ENCODE assay signal across 8 mouse cellular contexts in genomic region chr10:18056391-18056745, GRCm38 (mm10). TPM values are rescaled to one million over a fixed set of nuclear protein-coding genes. Genes with fewer than 3 reads are reported as not detected.
DNase-seq lines count a peak whose midpoint lies in the region; ATAC-seq and TF ChIP-seq lines count a peak whose summit lies in the region.

No protein-coding gene starts in this region.

- no peak for DNase-seq in heart, adult 2 months
- DNase-seq in heart, postnatal 14 days: no peak
- DNase-seq in G1E (ENCODE audit: low spot score): no peak
- peak; percentile 27 for DNase-seq in forelimb bud, embryonic 11.5 days (ENCODE audit: low read depth, low spot score)
- DNase-seq in liver, postnatal 0 days: no peak
- no peak for DNase-seq in cerebellum, postnatal 4 days (ENCODE audit: low spot score in 2 of 2)
- no peak for DNase-seq in layer of hippocampus, postnatal 10 days (ENCODE audit: low spot score in 2 of 2)
- no peak for DNase-seq in gastrocnemius, postnatal 36 days

- TF ChIP-seq POLR2A in heart, adult 2 months (IDR thresholded peaks at IDR 0.05; ENCODE audit: insufficient read depth, low read depth, low read length): no peak

- no peak overlapping the region; the same call in 1 of the 2 replicates for H3K27ac ChIP-seq in heart, adult 2 months
- H3K27ac ChIP-seq in liver, postnatal 0 days (ENCODE audit: low read depth): peak overlapping the region; percentile 86; the same call in 1 of the 2 replicates

- peaks cover 4% of the 10 kb centered on the region for H3K79me2 ChIP-seq in heart, adult 2 months (replicated peaks; ENCODE audit: control insufficient read depth, insufficient read depth, low read length)

- H3K36me3 ChIP-seq in heart, adult 2 months (ENCODE audit: control insufficient read depth, insufficient read depth, low read length): peaks cover 2% of the 10 kb centered on the region
- H3K36me3 ChIP-seq in G1E (replicated peaks): peaks cover 15% of the 10 kb centered on the region
- no peaks in the 10 kb centered on the region for H3K36me3 ChIP-seq in liver, postnatal 0 days (replicated peaks; ENCODE audit: insufficient read depth, low read length)

- H3K4me1 ChIP-seq in heart, adult 2 months (ENCODE audit: control insufficient read depth, insufficient read depth, low read length): peaks cover 3% of the 10 kb centered on the region
- H3K4me1 ChIP-seq in G1E (ENCODE audit: insufficient read depth, low read depth, low read length): peaks cover 31% of the 10 kb centered on the region
- H3K4me1 ChIP-seq in liver, postnatal 0 days (ENCODE audit: insufficient read depth): peaks cover 24% of the 10 kb centered on the region

- no peak for TF ChIP-seq EP300 in heart, adult 2 months (IDR thresholded peaks at IDR 0.05; ENCODE audit: insufficient read depth, low read depth, low read length)
- TF ChIP-seq EP300 in liver, postnatal 0 days (IDR thresholded peaks at IDR 0.05; ENCODE audit: low read depth): no peak

- peak overlapping the region; percentile 84 for H3K4me2 ChIP-seq in liver, postnatal 0 days (ENCODE audit: low read depth, low read length)

- H3K9ac ChIP-seq in heart, adult 2 months (ENCODE audit: low read depth, low read length): peak overlapping the region; percentile 90
- peak overlapping the region; percentile 92 for H3K9ac ChIP-seq in liver, postnatal 0 days (replicated peaks)

- TF ChIP-seq CTCF in heart, adult 2 months (IDR thresholded peaks at IDR 0.05): no peak
- TF ChIP-seq CTCF in G1E (IDR thresholded peaks at IDR 0.05; ENCODE audit: low read depth, low read length): no peak
- TF ChIP-seq CTCF in liver, postnatal 0 days (IDR thresholded peaks at IDR 0.05; ENCODE audit: low read depth): no peak

- H3K27me3 ChIP-seq in heart, adult 2 months (ENCODE audit: control insufficient read depth, insufficient read depth, low read length): no peaks in the 10 kb centered on the region
- H3K27me3 ChIP-seq in G1E (ENCODE audit: insufficient read depth, low read length): no peaks in the 10 kb centered on the region; the same call in 1 of the 2 replicates
- H3K27me3 ChIP-seq in liver, postnatal 0 days (ENCODE audit: insufficient read depth, low read length): no peaks in the 10 kb centered on the region

- H3K4me3 ChIP-seq in heart, adult 2 months: peak overlapping the region; percentile 94
- peak overlapping the region; percentile 92 for H3K4me3 ChIP-seq in G1E (ENCODE audit: low read depth, low read length)
- H3K4me3 ChIP-seq in liver, postnatal 0 days (ENCODE audit: low read depth, low read length): peak overlapping the region; percentile 82

- under 1% methylated on average over 8 of the region's 8 CpGs for WGBS in heart, adult 2 months
- WGBS in liver, postnatal 0 days (ENCODE audit: insufficient replicate concordance): 1% methylated on average over 8 of the region's 8 CpGs

- ATAC-seq in G1E (ENCODE audit: extremely low read depth, insufficient number of reproducible peaks, low FRiP score, poor library complexity, severe bottlenecking): no peak
- no peak for ATAC-seq in liver, postnatal 0 days

- intact Hi-C loops in heart, adult 2 months (cut with DNase I): loop anchor here (1.0 to 10.0 kb wide), 2 partner anchors 34 to 322 kb away; no protein-coding TSS in a partner anchor
- intact Hi-C loops in heart, postnatal 14 days (cut with DNase I): loop anchor here (5.0 to 10.0 kb wide), 2 partner anchors 51 to 468 kb away; no protein-coding TSS in a partner anchor
- intact Hi-C loops in gastrocnemius, postnatal 36 days (cut with DNase I): no loop called here

- H3K9me3 ChIP-seq in G1E (replicated peaks): no peaks in the 10 kb centered on the region
- H3K9me3 ChIP-seq in liver, postnatal 0 days (ENCODE audit: low read length): no peaks in the 10 kb centered on the region

RNA-seq across cellular contexts. Expression of gene Reps1, which starts 0.7 kb away (rescaled TPM):
- 10 to 100 TPM; 28.3 to 31.9 TPM for total RNA-seq in heart, adult 2 months (2021)
- polyA plus RNA-seq in heart, adult 2 months (2012; rRNA removed): 34.1 and 44.6 TPM in 2 replicates
- total RNA-seq in heart, postnatal 14 days (2021): 10 to 100 TPM; 30.8 to 31.7 TPM
- total RNA-seq in G1E (2014; fragmentation: Nextera tagmentation) (124 and 161 TPM in 2 replicates), G1E (2017) (36.7 and 37.6 TPM in 2 replicates)
- 36.1 and 45.8 TPM in 2 replicates for polyA plus RNA-seq in G1E (2012)
- 5.6 and 6.7 TPM in 2 replicates for polyA plus RNA-seq in liver, postnatal 0 days (2015; fragmentation: Nextera tagmentation; extraction: Ambion mirVana)
- 10 to 100 TPM; 67.2 to 69.7 TPM for total RNA-seq in layer of hippocampus, postnatal 10 days (2021)
- total RNA-seq in gastrocnemius, postnatal 36 days (2021): 10 to 100 TPM; 20.3 to 24.7 TPM

RNA-seq across cellular contexts. Expression of gene Abracl, which starts 33.3 kb away (rescaled TPM):
- total RNA-seq in heart, adult 2 months (2021): 10 to 100 TPM; 25.3 to 27.0 TPM
- 13.9 and 20.7 TPM in 2 replicates for polyA plus RNA-seq in heart, adult 2 months (2012; rRNA removed)
- 10 to 100 TPM; 35.3 to 48.4 TPM for total RNA-seq in heart, postnatal 14 days (2021)
- 40.1 and 55.2 TPM in 2 replicates for total RNA-seq in G1E (2014; fragmentation: Nextera tagmentation)
- 275 and 289 TPM in 2 replicates for total RNA-seq in G1E (2017)
- polyA plus RNA-seq in G1E (2012): 19.8 and 20.1 TPM in 2 replicates
- polyA plus RNA-seq in liver, postnatal 0 days (2015; fragmentation: Nextera tagmentation; extraction: Ambion mirVana): 58.6 and 61.7 TPM in 2 replicates
- 10 to 100 TPM; 32.0 to 36.8 TPM for total RNA-seq in layer of hippocampus, postnatal 10 days (2021)
- 1 to 10 TPM; 2.7 to 4.5 TPM for total RNA-seq in gastrocnemius, postnatal 36 days (2021)

Comparison
In these comparisons a context has a peak if more than half of its experiments do, and no peak if none do; other contexts are left out.
1. RNA of gene Abracl, which starts 33.3 kb away (total RNA-seq): 40.1 to 289 TPM in G1E, 35.3 to 48.4 TPM in heart, postnatal 14 days, 32.0 to 36.8 TPM in layer of hippocampus, postnatal 10 days and 25.3 to 27.0 TPM in heart, adult 2 months; 2.7 to 4.5 TPM in gastrocnemius, postnatal 36 days; every median in the first group is over 4 times any median in the second.
2. Peak in every context shown above with its lines, with median percentiles within 50 percentile points of each other: H3K4me3 ChIP-seq.